Mouse (Mus musculus) thymus, postnatal 10 days (tissue): ENCODE measurements around the gene Foxc1.

Experiments
- DNase-seq, 2 experiments: peaks; one replicate each; pipeline ENCODE4 v3.0.0; 2021; ENCODE audit warnings: low spot score in 2 of 2

Gene Foxc1

GRCm38 (mm10) chr13:31805831-31806427, 504 bp upstream of the Foxc1 start:
- DNase-seq, result no peak

GRCm38 (mm10) chr13:31806890-31807735, 680 bp downstream of the Foxc1 start:
- no peak for DNase-seq

DNA sequence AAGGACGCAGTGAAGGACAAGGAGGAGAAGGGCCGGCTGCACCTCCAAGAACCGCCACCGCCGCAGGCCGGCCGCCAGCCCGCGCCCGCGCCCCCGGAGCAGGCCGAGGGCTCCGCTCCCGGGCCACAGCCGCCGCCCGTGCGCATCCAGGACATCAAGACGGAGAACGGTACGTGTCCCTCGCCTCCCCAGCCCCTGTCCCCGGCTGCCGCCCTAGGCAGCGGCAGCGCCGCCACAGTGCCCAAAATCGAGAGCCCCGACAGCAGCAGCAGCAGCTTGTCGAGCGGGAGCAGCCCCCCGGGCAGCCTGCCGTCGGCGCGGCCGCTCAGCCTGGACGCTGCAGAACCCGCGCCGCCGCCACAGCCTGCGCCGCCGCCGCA, 1.3 kb downstream of the Foxc1 start:
- no peak for DNase-seq

- DNase-seq, result no peak
These were observed 1.8 kb downstream of the Foxc1 start for GRCm38 (mm10) chr13:31808116-31808803.

DNA sequence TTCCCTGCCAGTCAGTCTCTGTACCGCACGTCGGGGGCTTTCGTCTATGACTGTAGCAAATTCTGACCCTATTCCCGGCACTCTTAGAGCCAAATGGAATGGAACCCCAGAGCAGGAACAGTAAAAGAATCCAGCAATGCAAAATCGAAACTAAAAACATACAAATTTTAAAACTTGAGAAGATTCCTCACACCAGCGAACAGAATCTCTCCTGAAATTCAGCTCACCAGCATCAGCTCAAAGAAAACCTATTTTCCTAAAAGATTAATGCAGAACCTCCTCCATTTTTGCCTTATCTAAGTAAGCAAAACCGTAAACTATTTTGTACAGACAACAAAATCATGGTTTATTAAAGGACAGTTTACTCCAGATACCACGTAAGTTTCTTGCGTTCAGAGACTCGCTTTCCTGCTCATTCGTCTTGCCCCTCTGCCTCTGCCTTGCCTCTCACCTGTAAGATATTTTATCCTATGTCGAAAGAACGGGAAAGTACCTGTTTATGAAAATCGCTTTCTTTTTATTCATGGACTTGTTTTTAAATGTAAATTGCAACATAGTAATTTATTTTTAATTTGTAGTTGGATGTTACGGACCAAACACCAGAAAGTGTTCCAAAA, 2.5 kb downstream of the Foxc1 start:
- no peak for DNase-seq

GRCm38 (mm10) chr13:31809701-31810100, 3.3 kb downstream of the Foxc1 start:
- DNase-seq, result no peak

DNA sequence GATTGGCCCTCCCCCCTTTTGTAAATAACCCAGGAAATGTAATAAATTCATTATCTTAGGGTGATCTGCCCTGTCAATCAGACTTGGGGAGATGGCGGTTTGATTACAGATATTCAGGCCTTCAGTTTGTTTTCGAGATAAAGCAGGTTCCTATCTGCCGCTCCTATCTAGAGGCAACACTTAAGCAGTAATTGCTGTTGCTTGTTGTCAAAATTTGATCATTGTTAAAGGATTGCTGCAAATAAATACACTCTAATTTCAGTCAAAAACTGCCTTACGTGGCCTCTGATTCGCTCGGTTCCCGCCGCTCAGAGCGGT, 3.9 kb downstream of the Foxc1 start:
- no peak for DNase-seq

DNA sequence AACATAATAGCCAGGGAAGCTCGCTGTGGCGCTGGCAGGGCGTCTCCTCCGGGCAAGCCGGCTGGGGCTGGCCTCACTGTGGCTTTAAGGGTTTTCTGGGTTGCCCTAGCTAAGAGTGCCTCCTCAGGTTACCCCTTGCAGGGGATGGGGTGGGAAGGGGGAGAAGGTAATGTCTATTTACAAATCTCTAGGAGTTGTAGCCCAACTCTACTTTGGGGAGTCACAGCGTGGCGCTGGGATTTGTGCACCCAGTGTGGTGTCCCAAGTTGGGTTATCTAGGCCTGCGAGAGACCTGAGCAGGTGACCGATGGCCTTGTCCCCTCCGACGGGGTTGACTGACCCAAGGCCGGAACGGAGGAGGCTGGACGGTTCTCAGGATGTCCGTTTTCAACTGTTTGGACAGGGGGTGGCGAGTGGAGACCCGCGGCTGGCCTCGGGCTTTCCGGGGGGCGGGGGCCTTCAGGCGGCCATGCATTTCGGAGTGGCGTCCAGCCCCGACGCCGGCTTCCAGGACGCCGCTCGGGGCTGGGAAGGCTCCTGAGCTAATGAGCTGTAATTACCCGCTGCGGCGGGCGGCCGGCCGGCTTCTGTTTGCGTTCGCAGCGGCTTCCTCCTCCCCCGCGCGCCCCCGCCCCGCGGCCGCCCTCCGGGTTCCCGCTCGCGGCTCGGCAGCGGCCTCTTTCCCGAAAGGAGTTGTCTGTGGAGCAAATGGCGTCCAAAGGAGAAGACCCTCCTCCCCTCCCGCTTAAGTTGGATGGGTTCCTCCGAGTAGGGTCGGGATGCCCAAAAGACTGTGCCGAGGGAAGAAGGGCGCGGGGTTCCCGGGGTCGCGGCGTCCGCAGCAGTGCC, 4.5 kb downstream of the Foxc1 start:
- DNase-seq, result no peak

- no peak for DNase-seq
These were observed 5.1 kb downstream of the Foxc1 start for GRCm38 (mm10) chr13:31811542-31812021.

- no peak for DNase-seq
These were observed 6.3 kb downstream of the Foxc1 start for GRCm38 (mm10) chr13:31812701-31813100.

- DNase-seq, result no peak
These were observed 9.1 kb downstream of the Foxc1 start for GRCm38 (mm10) chr13:31815383-31816003.

- DNase-seq, result no peak
These were observed 11.9 kb downstream of the Foxc1 start for GRCm38 (mm10) chr13:31818337-31818736.

- DNase-seq, result no peak
These were observed 13.4 kb downstream of the Foxc1 start for GRCm38 (mm10) chr13:31819664-31820405.

DNA sequence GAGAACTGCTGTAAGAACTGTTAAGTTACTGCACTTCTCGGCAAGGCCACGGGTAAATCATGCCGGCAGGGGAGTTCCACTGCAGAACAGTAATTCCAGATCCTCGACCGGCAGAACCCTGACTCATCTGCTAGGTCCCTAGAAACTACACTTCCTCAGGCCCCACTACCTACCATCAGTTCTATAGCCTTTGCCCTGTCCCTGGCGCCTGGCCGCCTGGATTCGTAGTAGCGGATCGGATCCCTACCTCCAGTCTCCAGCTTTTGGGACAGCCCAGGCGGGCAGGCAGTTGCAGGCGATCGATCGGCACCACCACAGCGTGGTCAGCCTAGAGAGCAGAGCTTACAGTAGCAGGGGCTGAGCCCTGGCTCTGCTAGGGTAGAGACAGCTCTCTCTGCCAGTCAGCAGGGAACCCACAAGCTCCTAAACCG, 14.2 kb downstream of the Foxc1 start:
- no peak for DNase-seq

DNA sequence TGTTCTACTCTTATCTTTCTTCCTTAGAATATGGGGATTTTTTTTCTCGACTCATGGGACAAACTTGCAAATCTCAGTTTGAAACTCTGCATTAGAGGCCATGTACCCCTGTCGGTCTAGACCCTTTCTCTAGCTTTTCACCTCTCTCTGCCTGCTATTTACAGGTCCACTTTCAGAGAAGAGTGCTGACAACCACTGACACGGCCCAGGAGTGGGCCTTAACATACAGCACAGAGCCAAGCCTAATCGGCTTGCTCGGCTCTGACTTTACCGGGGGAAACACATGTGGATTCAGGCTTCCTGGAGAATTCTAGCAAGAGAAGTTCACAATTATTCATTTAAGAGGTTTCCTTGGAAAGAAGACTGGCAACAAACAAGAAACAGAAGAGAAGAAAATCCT, 14.6 kb downstream of the Foxc1 start:
- DNase-seq, result no peak

DNA sequence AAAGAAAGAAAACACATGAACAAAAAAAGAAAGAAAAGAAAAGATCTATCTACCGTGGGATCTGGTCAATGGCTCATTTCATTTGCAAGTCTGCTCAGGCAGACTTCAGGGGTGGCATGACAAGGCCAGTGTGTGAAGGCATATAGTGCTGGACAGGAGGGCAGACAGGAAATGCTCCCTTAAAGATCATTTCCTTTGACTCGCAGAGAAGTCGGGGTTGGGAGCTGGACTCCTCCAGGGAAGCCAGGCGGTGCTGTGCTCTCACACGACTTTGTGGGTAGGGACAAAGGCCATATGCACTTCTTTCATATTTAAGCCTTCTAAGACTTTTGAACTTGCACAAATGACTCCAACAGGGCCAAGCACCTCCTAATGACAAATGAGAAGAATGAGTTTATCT, 16.9 kb downstream of the Foxc1 start:
- no peak for DNase-seq

DNA sequence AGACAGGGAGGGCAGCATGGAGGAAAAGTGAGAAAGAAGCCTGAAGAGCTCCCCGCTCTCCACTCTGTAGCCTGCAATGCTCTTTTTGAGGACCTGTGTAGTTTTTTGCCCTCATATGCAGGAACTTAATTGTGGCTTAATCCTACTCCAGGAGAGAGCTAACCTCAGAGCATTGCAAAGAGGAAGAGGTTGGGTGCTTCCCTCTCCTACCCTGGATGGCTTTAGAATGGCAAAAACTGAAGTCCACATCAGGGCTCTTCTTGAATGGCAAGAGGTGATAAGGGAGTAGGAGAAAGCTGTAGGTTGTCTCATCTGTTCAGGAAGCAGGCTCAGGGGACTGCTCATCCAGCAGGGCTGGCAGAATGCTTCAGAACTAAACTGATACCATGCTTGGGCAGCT, 18.7 kb downstream of the Foxc1 start:
- no peak for DNase-seq

- DNase-seq, result no peak
These were observed 20.7 kb downstream of the Foxc1 start for GRCm38 (mm10) chr13:31827160-31827559.

DNA sequence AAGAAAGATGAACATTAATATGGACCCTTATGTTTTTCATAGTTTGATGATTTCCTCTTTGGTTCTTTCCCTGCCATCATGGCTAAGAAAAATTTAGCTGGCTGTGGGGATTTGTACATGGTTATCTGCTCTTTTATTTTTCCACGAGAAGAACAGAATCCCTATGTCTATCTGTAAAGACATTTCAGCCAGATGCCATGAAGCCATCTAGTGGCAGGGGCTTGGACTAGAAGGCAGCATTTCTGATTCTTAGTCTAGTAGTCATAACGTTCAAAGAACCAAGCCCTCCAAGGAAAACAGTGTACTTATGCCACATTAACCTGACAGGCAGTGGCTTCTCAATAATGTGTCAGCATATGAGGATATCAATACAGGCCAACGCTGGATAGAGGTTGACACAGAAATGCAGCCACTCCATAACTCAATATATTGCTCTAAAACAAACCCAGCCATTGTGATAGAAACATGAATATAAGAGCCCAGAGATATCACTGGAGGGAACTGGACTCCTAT, 21.4 kb downstream of the Foxc1 start:
- no peak for DNase-seq

DNA sequence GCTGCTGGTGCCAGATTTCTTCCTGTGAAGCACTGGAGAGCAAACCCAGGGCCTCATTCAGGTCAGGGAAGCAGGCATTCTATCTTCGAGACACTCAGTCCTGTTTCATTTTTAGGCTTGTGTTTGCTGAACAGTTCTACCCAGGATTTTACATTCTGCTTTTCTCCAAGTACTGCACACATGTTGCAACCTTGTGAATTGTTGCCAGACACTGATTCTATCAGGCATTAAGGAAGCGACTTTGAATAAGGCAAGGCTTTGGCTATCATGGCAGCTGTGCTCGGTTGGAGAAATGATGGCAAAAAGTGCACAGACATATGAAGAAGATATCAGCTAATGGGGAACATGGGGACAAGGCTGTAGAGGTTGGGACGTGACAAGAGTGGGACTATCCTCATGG, 22.0 kb downstream of the Foxc1 start:
- no peak for DNase-seq
